Mouse (Mus musculus): ENCODE measurements around the gene Arl15.

DNA sequence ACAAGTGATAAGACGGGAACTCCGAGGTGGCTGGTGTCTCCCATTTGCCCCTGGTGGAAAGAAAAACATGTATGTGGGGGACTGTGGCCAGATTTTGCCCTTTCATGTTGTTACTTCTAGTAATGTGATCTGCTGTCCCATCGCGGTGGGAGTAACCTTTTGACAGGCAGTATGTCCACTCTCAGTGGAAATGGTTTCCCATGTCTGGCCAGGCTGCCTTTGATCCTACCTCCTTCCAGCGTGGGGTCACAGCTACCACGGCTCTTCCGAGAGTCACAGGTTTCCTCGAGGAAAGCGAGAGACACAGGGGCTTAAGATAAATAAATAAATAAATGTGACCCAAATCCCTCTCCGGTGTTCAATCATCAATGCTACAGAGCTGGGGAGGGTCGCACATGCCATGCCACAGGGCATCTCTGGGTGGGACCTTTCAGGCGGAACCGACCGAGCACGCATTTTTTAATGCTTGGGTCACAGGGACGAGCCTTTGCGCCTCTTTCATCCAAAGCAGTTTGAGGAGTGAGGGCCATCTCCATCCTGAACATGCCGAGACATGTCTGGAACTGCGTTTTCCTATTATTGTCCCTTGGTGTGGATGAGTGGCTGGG, 86.4 kb downstream of the Arl15 start:
- TF ChIP-seq CTCF (IDR thresholded peaks at IDR 0.05) (no peak), EP300 (IDR thresholded peaks at IDR 0.05; ENCODE audit: insufficient read depth, low read depth, low read length) (no peak)

Data from heart, adult 2 months (tissue).